Mouse (Mus musculus) olfactory bulb, adult 2 months (tissue): ENCODE data around the gene Dnase1.
"Not testable (repeated sequence)": the region's sequence is repeated elsewhere in the genome, so short reads cannot be mapped to it uniquely, and the experiment has no call there.

Source experiments
- CTCF ChIP-seq: fragments of 200-500 bp; IDR thresholded peaks from 2 replicates; pipeline ENCODE4 v1.5.1; 2012; ENCODE audit warnings: low read depth, mild to moderate bottlenecking, low read length, moderate library complexity; ENCODE audit not compliant: insufficient read depth
- POLR2A ChIP-seq: fragments of 200-500 bp; IDR thresholded peaks from 2 replicates; pipeline ENCODE4 v1.6.1; 2012; ENCODE audit warnings: mild to moderate bottlenecking, low read depth, low read length, moderate library complexity; ENCODE audit not compliant: insufficient read depth

DNA sequence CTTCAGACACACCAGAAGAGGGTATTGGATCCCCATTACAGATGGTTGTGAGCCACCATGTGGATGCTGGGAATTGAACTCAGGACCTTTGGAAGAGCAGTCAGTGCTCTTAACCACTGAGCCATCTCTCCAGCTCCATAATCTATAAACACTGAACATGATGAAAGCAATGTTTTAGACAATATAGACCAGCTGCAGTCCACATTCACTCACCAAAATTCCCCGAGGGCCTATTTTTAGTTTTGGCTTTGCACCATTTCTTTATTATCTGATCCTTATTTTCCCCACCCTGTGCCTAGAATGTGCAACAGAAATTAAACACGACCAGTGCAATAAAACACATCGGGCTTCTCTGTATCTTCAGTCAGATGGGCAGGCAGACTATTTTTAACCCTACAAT lies 43.7 kb downstream of the Dnase1 start:
- not testable (repeated sequence) for TF ChIP-seq CTCF, POLR2A
